25 mouse cellular contexts compared by ENCODE assay signal in genomic region chr12:68618337-68618736, GRCm38 (mm10).
"Had no signal": no experiment of that assay in that cellular context is flagged by ENCODE, and none has a peak within 500 bp of the region (broad histone marks: within the 10 kb centered on the region; RNA-seq: fewer than 3 reads in every experiment).

No protein-coding gene starts in this region.

- H3K9me3 ChIP-seq: hindbrain, embryonic 10.5 days; hindbrain, embryonic 13.5 days; hindbrain, embryonic 15.5 days; intestine, embryonic 15.5 days; limb, embryonic 10.5 days; limb, embryonic 12.5 days; liver, embryonic 13.5 days had no signal

- ATAC-seq: inflammation-experienced regulatory T-cells, adult 6 months; intestine, embryonic 15.5 days; intestine, postnatal 0 days had no signal

- H3K4me2 ChIP-seq: heart, embryonic 11.5 days; hindbrain, embryonic 13.5 days; hindbrain, embryonic 15.5 days; intestine, embryonic 15.5 days; limb, embryonic 12.5 days; liver, embryonic 11.5 days; liver, embryonic 13.5 days had no signal

- H3K36me3 ChIP-seq: hindbrain, embryonic 10.5 days; hindbrain, embryonic 13.5 days; hindbrain, embryonic 15.5 days; intestine, embryonic 15.5 days; limb, embryonic 10.5 days; limb, embryonic 12.5 days; liver, embryonic 13.5 days had no signal

- H3K27me3 ChIP-seq: hindbrain, embryonic 13.5 days; hindbrain, embryonic 15.5 days; intestine, embryonic 15.5 days; limb, embryonic 12.5 days; liver, embryonic 13.5 days had no signal

- H3K4me3 ChIP-seq: heart, adult 2 months; hindbrain, embryonic 10.5 days; hindbrain, embryonic 13.5 days; hindbrain, embryonic 15.5 days; intestine, embryonic 15.5 days; layer of hippocampus, adult 2 months; left cerebral cortex, adult 2 months; limb, embryonic 10.5 days; limb, embryonic 12.5 days; liver, embryonic 13.5 days had no signal

- H3K27ac ChIP-seq: heart, adult 2 months; hindbrain, embryonic 10.5 days; hindbrain, embryonic 13.5 days; hindbrain, embryonic 15.5 days; intestine, embryonic 15.5 days; layer of hippocampus, adult 2 months; left cerebral cortex, adult 2 months; limb, embryonic 10.5 days; limb, embryonic 12.5 days; liver, embryonic 13.5 days had no signal

- DNase-seq: gastrocnemius, postnatal 14 days; gastrocnemius, postnatal 36 days; heart, adult 11 months; heart, adult 2 months; heart, postnatal 10 days; heart, postnatal 4 days; kidney, adult 18-20 months; kidney, adult 8-10 months; kidney, postnatal 10 days; kidney, postnatal 25 days; kidney, postnatal 4 days; liver; liver, embryonic 13.5 days had no signal

- H3K9ac ChIP-seq: hindbrain, embryonic 13.5 days; hindbrain, embryonic 15.5 days; intestine, embryonic 15.5 days; limb, embryonic 12.5 days; liver, embryonic 13.5 days had no signal

- H3K4me1 ChIP-seq: hindbrain, embryonic 10.5 days; hindbrain, embryonic 13.5 days; hindbrain, embryonic 15.5 days; intestine, embryonic 15.5 days; limb, embryonic 10.5 days; limb, embryonic 12.5 days; liver, embryonic 13.5 days had no signal
